Mouse (Mus musculus): ENCODE measurements around the gene Wfdc2.
A peak's percentile ranks its signal among the peaks of the same experiment; 100 is the strongest.
"Not testable (repeated sequence)": the region's sequence is repeated elsewhere in the genome, so short reads cannot be mapped to it uniquely, and the experiment has no call there.

Gene Wfdc2

DNA sequence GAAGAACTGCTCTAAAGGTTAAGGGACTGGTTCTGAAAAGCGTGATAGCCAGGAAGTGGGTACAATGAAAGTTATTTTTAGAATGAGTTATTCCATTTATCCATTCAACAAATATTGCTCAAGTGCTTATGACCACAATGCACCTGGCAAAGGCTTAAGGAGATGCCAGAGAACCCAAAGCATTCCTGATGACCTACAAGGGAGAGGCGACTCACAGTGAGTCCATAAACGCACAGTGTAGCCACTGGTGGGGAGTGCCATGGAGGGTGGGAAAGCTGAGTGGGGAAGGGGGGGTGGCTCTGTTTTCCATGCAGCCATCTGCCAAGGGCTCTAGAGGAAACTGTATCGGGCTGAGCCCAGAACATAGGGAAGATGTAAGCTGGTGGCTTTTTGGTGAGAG is 12.9 kb upstream of the Wfdc2 start:
- DNase-seq (ENCODE audit: low spot score in 2 of 2) = no peak

DNA sequence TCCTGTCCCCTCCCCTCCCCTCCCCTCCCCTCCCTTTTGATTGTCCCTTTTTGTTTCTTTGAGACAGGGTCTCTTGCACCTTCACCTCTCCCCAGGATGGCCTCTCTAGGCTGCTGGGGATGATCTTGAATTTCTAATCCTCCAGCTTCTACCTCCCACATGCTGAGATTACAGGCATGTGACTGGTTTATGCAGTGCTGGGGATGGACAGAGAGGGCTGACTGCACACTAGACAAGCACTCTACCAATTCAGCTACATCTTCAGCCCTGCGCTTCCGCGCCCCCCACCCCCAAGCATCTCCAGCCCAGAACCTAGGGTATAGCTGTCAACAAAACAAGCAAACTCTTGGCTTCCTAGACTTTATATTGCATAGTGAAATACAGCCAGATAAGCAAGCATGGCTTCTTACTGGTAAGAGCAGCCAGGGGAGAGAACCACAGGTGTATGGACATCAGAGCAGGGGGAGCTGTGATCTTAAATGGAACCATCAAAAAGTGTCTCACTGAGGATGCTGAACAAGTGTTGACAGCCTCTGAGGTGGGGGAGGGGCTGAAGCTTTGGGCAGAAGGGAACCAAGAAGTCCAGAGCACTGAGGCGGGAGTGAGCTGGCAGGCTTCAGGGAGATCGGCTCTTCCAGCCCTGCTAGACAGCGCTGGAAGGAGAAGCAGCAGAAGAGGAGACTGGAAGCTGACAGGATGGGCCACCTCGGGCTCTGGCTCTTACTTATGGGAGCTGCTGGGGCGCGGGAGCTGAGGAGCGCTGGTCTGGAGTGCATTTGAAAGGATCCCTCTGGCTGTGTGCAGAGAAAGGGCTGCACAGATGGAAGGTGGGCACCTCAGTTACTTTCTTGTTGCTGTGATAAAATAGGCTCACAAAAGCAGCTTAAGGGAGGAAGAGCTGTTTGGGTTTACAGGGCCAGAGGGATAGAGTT is 12.0 kb upstream of the Wfdc2 start:
- DNase-seq (ENCODE audit: low spot score in 2 of 2) = peak in 1 of 2 experiments; percentile 21

DNA sequence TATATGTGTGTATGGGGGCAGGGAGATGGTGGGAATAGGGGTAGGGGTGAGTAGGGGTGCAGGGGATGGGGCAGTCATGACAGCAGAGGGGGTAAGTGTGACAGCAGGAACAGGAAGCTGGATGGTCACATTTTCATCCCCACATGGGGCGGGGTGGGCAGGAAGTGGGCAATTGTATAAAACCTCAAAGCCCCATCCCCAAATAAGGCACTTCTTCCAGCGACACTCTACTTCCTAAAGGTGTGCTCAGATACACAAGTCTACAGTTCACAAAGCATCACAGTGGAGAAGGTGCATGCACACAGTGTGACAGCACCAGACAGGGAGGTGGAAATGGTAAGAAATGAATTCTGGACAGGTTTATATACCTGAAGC is 11.3 kb upstream of the Wfdc2 start:
- DNase-seq (ENCODE audit: low spot score in 2 of 2) = no peak

DNA sequence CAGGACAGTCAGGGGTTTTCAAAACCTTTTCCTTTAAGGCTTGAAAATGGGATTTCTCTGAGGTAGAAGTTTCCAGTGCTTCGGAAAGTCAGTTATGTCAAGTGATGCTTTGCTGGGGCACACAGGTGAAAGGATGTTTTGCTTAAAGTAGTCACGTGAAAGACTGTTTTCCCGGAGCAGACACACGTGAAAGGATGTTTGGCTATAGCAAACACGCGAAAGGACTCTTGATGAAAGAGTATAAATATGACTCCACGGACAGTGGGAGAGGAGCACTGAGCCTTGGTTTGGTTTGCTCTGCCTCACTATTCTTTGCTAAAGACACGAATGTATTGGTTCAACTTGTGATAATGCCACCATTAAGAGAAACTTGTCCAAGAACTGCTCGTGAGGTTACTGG is 10.7 kb upstream of the Wfdc2 start:
- no peak for DNase-seq (ENCODE audit: low spot score in 2 of 2)

DNA sequence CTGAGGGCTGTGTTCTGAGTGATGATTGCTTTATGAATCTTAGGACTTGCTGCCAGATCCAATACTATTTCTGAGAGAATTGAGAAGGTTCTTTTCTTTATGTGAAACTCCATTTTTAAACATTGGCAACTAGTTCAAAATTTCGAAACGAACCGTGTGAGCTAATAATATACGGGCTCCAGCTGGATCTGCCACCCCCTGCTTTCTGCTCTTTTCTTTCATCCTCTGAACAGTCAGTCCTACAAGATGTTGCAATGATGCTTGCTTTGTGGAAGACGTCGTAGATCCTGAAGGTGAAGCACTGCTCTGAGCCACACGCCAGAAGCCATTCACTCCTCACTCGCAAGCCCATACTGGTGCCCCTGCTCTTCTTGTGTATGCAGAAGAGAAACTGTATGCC is 3.8 kb upstream of the Wfdc2 start:
- peak; percentile 16 to 27 for DNase-seq (ENCODE audit: low spot score in 2 of 2)

DNA sequence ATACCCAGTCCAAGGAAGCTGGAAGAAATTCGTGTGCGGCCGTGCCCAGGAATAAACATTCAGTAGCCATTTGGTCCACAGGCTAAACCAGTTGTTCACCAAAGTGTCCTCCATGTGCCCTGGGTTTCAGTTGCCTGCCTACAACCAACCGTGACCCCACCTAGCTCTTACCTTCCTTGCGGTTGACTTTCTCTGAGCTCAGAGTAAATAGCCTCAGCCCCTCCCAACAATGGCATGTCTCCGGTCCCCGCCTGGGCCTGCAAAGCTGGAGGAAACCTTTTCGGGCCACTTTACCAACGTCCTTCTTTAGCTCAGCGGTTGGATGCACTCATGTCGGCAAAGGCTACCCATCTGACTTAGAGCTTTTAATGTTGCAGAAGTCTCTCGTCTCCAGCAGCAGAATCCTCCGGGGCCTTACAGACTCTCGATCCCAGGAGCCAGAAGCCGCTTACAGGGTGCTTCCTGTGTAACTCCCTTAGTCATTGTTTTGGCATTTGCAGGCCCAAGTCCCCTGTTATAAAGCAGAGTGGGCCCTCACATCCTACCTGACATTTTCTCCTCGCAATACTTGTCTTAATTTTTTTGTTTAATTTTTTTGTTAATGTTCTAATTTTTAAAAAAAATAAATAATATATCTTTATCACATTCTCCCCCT is 3.1 kb upstream of the Wfdc2 start:
- no peak for DNase-seq (ENCODE audit: low spot score in 2 of 2)

DNA sequence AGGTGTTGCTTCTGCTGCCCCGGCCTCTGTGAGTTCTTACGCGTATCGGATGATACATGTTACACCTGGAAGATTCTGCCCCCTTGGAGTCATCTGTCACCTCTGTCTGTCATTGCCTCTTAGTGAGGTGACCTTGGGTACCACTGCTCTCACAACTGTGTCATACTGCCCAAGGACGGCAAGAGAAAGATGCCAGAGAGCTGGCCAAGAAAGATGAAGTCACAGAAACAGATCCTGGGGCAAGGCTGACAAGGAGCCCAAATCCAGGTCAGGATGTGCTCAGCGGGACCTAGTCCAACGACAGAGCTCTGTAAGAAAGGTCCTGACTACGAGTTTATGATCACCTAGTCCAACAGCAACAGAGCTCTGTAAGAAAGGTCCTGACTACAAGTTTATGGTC is 2.1 kb upstream of the Wfdc2 start:
- DNase-seq (ENCODE audit: low spot score in 2 of 2) = no peak

DNA sequence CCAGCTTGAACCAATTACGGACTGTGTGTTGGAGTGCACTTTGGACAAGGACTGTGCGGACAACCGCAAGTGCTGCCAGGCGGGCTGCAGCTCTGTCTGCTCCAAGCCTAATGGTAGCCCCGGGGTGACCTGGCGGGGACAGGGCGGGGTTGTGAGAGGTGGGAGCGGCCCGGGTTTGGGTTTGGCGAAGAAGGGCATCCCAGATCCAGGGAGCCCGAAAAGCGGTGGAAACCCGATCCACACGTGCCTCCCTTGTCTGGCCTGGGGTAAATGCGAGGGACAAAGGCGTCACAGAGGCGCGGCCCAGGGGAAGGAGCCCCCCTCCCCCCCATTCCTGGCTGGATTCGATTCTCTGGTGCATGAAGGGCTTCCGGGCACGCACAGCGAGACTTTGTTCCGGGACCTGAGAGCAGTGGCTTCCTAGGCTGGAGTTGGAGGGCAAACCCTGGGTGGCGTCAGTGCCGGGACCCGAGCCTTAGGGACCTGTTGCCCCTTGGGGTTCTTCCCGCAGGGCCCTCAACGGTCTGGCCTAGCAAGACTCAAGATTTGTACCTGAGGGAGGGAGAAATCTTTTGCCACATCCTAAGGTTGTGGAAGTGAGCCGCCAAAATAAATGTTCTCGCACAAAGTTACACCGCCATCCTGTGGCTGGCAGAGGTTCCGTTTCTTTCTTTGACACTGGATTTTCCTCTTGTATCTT is 1.3 kb downstream of the Wfdc2 start:
- DNase-seq (ENCODE audit: low spot score in 2 of 2) = peak; percentile 24 to 40

DNA sequence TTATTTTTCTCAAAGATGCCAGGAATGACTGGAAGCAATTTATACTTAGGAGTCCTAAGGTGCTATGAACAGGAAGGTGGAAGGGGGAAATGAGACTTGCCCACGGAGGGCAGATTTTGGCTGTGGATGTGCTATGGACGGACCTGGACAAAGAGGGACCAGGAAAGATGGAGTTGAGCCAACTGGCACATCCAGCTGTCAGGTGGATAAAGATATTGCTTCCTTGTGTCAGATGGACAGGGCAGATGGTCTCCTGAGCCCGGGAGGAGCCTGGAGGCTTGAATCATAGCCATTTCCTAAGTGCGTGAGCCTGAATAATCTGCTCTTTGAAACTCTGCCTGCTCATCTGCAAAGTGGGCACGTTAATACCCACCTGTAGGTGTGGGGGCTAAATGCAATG is 2.1 kb downstream of the Wfdc2 start:
- no peak for DNase-seq (ENCODE audit: low spot score in 2 of 2)

DNA sequence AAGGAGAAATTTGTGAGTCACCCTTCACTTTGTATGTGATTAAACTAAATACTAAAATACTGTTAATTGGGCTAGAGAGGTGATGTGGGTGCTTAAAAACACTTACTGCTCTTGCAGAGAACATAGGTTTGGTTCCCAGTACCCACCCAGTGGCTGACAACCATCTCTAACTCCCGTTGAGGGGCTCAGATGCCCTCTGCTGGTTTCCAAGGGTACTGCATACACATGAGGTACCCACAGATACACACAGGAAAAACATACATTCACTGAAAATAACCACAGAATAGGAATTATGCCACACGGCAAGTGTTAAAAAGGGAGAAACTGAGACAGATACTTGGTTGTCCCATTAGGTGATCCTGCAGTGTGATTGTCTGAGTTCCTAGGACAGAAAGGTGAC is 4.8 kb downstream of the Wfdc2 start:
- DNase-seq (ENCODE audit: low spot score in 2 of 2) = no peak

DNA sequence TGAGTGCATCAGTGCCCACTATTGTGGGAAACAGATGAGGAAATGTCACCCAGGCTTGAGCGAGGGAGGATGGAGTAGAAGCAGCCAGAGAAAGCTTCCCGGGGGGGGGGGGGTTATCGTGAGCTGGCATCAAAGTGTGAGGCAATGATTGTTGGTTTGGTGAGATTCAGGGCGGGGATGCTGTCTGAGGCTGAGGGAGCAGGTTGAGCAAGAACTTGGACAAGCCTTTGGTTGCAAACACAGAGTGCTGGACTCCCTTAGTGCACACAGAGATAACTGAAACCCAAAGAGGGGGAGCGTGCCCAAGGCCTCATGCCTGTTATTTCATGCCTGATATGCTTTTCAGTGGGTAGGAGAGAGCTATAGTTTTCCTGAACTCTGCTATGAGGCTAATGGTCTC is 5.2 kb downstream of the Wfdc2 start:
- DNase-seq (ENCODE audit: low spot score in 2 of 2) = no peak

DNA sequence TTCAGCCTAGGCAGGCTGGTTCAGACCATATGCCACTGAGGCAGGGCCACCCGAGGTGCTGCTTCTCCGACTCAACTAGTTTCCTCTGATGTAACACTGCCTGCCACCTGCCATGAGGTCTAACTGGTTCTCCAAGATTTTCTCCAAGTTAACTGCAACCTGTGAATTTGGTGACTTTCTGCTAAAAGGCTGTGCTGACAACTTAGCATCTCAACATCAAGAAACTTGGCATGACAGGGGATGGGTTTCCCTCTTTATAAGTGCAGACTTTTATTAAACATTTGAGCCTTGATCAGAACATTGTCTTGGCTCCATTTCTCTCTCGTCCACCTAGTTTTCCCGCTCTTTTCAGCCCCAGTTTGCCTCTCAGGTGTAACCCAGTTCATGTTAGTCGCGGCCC is 11.1 kb downstream of the Wfdc2 start, which contains the start of gene Spint3:
TSS of gene Spint3 (minus strand) at position 101 of the 400 bp plus-strand sequence.
- not testable (repeated sequence) for DNase-seq (ENCODE audit: low spot score in 2 of 2)

DNA sequence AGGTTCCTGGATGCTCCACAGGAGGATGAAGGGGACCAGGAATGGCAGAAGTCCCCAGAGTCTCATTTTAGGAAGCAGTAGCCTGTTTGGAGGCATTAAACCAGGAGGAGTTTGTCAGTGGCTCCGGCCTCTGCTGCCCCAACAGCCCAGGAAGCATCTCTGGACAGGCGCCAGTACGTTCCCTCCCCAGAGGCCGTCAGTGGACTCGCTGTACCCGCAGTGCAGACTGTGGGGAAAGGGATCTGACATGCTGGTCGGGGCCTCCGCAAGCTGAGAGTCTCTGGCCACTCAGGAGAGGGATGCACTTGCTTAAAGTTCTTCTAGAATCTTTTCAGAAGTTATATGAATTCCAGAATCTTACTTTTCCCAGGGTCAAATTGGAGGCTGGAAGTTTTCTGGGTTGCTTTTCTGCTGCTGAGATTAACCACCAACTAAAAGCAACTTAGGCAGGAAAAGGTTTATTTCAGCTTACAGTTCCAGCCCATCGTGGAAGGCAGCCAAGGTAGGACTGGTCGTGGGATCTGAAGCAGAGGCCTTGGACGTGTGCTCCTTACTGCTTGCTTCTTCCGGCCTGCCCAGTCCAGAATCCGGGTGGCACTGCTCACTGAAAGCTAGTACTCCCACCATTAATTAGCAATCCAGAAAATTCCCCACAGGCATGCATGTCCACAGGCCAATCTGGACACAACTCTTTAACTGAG is 23.0 kb downstream of the Wfdc2 start, which contains the start of gene Wfdc6a:
TSS of gene Wfdc6a (minus strand) at position 423 of the 701 bp plus-strand sequence.
- DNase-seq (ENCODE audit: low spot score in 2 of 2) = not testable (repeated sequence)

DNA sequence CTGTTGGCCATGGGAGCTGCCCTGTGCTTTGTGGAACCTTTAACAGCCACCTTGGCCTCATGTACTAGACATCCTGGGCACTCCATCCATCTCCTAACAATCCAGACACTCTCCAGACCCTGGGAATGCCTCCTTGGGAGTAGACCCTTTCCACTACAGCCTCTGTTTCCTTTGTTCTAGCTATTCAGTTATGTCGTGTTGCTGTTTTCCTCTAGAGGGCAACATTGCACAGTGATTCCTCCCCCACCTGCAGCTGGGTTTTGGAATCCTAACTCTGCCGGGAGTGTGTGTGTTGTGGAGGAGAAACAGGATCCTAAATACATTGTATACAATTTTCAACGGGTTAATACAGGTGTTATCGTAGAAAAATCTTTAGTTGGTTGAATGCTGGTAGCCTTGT is 29.8 kb downstream of the Wfdc2 start:
- DNase-seq (ENCODE audit: low spot score in 2 of 2) = peak in 1 of 2 experiments; percentile 7

DNA sequence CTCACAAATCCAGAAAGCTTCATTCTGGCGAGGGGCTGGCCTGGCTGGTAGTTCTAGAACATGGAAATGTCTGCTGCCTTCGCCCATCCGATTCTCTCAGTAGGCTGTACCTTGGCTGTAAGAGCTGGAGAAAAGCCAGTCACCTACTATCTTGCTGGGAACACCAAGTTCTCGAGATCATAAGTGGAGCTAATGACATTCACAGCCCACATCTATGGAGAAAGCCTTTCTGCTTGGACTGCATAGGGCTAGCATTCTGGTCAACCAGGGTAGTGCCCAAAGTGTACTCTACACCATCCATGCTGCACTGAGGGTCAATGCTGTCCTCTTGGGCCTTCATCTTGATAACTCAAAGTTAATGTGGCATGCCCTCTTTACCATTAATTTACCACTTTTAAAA is 31.3 kb downstream of the Wfdc2 start, which contains the start of gene Eppin:
TSS of gene Eppin (minus strand) at position 101 of the 400 bp plus-strand sequence.
- no peak for DNase-seq (ENCODE audit: low spot score in 2 of 2)

DNA sequence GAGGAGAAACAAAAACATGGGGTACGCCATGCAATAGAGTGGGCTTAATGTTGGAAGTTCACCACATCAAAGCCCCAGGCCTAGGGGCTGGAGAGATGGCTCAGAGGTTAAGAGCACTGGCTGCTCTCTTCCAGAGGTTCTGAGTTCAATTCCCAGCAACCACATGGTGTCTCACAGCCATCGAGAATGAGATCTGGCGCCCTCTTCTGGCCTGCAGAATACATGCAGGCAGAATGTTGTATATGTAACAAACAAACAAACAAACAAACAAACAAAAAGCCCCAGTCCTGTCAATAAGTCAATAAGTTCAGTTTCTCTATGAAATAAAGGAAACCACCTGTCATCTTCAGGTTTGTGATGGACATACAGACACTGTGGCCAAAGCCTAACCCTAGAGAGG is 38.0 kb downstream of the Wfdc2 start:
- DNase-seq (ENCODE audit: low spot score in 2 of 2) = no peak

DNA sequence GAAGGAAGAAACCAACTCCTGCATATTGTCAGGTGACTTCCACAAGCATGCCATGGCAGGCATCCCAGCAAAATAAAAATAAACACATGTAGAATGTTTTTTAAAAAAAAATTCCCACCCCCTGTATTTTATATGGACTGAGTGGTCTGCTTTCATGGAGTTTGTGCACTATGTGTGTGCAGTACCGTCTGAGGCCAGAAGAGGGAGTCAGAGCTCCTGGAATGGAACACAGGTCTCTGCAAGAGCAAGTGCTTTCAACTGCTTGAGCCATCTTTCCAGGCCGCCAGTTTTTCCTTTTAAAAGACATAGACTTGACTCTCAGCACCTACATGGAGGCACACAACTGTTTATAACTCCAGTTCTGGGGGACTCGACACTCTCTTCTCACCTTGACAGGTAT is 41.3 kb downstream of the Wfdc2 start:
- no peak for DNase-seq (ENCODE audit: low spot score in 2 of 2)

DNA sequence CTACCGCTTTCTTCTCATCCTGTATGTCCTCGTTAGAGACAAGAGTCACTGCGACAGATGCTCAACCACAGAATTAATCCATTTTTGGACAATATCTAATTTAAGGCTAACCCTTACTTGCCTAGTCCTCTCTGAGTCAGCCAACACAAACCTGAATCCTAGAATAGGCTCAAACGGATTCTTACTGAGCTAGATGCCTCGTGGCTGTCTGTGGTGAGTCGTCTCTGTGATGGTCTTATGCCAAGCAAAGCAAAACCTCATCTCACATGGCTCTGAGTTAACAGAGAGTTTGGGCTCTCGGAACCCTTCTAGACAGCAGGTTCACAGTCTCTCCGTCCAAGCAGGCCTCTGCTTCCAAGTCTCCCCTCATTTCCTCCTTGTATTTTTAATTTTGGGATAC is 42.2 kb downstream of the Wfdc2 start:
- no peak for DNase-seq (ENCODE audit: low spot score in 2 of 2)

DNA sequence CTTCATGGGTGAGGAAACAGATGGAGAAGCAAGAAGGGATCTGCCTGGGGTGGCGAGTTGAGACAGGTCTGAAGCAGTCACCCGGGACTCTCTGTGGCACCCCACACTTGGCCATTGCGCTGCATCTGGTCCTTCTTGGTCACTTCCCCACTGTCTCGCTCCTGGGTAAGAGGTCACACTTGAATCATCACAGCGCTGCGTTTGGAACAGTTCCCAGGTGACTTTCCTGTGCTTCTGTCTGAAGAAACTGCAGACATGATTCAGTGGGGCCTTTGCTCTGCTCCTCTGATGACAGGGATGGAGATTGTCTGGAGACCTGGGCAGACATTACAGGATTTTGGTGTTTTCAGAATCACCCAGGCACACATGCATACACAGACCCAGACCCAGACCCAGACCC is 46.6 kb downstream of the Wfdc2 start:
- no peak for DNase-seq (ENCODE audit: low spot score in 2 of 2)

DNA sequence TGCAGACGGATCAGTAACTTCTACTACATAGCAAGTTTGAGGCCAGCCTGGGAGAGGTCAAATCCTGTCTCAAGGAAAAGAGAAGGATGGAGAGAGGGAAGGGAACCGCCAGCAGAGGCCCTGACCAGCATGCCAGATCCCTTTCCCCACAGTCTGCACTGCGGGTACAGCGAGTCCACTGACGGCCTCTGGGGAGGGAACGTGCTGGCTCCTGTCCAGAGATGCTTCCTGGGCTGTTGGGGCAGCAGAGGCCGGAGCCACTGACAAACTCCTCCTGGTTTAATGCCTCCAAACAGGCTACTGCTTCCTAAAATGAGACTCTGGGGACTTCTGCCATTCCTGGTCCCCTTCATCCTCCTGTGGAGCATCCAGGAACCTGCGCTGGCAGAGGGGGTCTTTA is 51.3 kb downstream of the Wfdc2 start, which contains the start of the genes Wfdc6b and Wfdc8:
TSS of gene Wfdc6b (plus strand) at position 52 of the 400 bp plus-strand sequence.
TSS of gene Wfdc8 (minus strand) at position 156 of the 400 bp plus-strand sequence.
- DNase-seq (ENCODE audit: low spot score in 2 of 2) = not testable (repeated sequence)

DNA sequence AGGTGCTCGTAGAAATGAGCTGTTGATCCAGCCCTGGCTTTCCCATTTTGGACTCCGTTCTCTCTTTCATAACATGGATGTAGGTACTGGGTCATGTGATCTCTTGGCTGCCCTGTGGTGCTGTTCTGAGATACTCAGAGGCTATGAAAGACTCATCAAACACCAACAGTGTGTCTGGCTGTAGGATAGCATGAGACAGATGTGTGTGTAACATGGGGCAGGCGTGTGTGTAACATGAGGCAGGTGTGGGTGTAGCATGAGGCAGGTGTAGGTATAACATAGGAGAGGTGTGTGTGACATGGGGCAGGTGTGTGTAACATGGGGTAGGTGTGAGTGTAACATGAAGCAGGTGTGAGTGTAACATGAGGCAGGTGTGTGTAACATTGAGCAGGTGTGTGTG is 53.2 kb downstream of the Wfdc2 start:
- no peak for DNase-seq (ENCODE audit: low spot score in 2 of 2)

Measured in frontal cortex, postnatal 14 days (tissue).